Mouse (Mus musculus): Measurements from ENCODE around the gene Cblc.

Cblc gene

GRCm38 (mm10) chr7:19815296-19816223, 19.0 kb upstream of the Cblc start:
- TF ChIP-seq NANOG (IDR thresholded peaks at IDR 0.05; ENCODE audit: borderline replicate concordance, low read length), result peak; percentile 22; the same call in 1 of the 2 replicates
- TF ChIP-seq POU5F1 (IDR thresholded peaks at IDR 0.05; ENCODE audit: borderline replicate concordance, low read length), result no peak
- TF ChIP-seq CTCF (conservative IDR thresholded peaks at IDR 0.05; ENCODE audit: low read length), result no peak
- Histone ChIP-seq H3K9me3 (ENCODE audit: low read length) (peaks cover 38% of the 10 kb centered on the region), H3K27me3 (ENCODE audit: insufficient read depth, low read length) (no peaks in the 10 kb centered on the region), H3K36me3 (ENCODE audit: insufficient read depth, low read length) (peaks cover 72% of the 10 kb centered on the region), H3K4me3 (replicated peaks; ENCODE audit: low read length) (peak overlapping the region; percentile 84), H3K4me1 (replicated peaks; ENCODE audit: low read depth, low read length) (peaks cover 75% of the 10 kb centered on the region)

- TF ChIP-seq NANOG (IDR thresholded peaks at IDR 0.05; ENCODE audit: borderline replicate concordance, low read length) (no peak), CTCF (conservative IDR thresholded peaks at IDR 0.05; ENCODE audit: low read length) (no peak), POU5F1 (IDR thresholded peaks at IDR 0.05; ENCODE audit: borderline replicate concordance, low read length) (no peak)
- H3K9me3 ChIP-seq (ENCODE audit: low read length), result peaks cover 40% of the 10 kb centered on the region
- H3K4me3 ChIP-seq (replicated peaks; ENCODE audit: low read length), result no peak overlapping the region
These were observed 17.0 kb upstream of the Cblc start for GRCm38 (mm10) chr7:19813579-19814122.

GRCm38 (mm10) chr7:19813161-19813560, 16.6 kb upstream of the Cblc start:
- Histone ChIP-seq H3K27me3 (ENCODE audit: insufficient read depth, low read length) (no peaks in the 10 kb centered on the region), H3K9me3 (ENCODE audit: low read length) (peaks cover 40% of the 10 kb centered on the region)

More at GRCm38 (mm10) chr7:19813579-19814122, 17.0 kb upstream of the Cblc start:
- peaks cover 77% of the 10 kb centered on the region for H3K36me3 ChIP-seq (ENCODE audit: insufficient read depth, low read length)
- peaks cover 75% of the 10 kb centered on the region for H3K4me1 ChIP-seq (replicated peaks; ENCODE audit: low read depth, low read length)
- H3K27me3 ChIP-seq (ENCODE audit: insufficient read depth, low read length), result no peaks in the 10 kb centered on the region

GRCm38 (mm10) chr7:19811114-19811513, 14.5 kb upstream of the Cblc start:
- Histone ChIP-seq H3K27me3 (ENCODE audit: insufficient read depth, low read length) (no peaks in the 10 kb centered on the region), H3K36me3 (ENCODE audit: insufficient read depth, low read length) (peaks cover 85% of the 10 kb centered on the region), H3K4me3 (replicated peaks; ENCODE audit: low read length) (0 out of 2 replicates have a peak overlapping the region, but pooled peaks have one; percentile 35), H3K9me3 (ENCODE audit: low read length) (peaks cover 40% of the 10 kb centered on the region), H3K4me1 (replicated peaks; ENCODE audit: low read depth, low read length) (peaks cover 77% of the 10 kb centered on the region)
- TF ChIP-seq CTCF (conservative IDR thresholded peaks at IDR 0.05; ENCODE audit: low read length) (no peak), POU5F1 (IDR thresholded peaks at IDR 0.05; ENCODE audit: borderline replicate concordance, low read length) (no peak), NANOG (IDR thresholded peaks at IDR 0.05; ENCODE audit: borderline replicate concordance, low read length) (no peak)

More at GRCm38 (mm10) chr7:19813161-19813560, 16.6 kb upstream of the Cblc start:
- H3K36me3 ChIP-seq (ENCODE audit: insufficient read depth, low read length), result peaks cover 77% of the 10 kb centered on the region
- no peak overlapping the region for H3K4me3 ChIP-seq (replicated peaks; ENCODE audit: low read length)
- no peak for TF ChIP-seq NANOG (IDR thresholded peaks at IDR 0.05; ENCODE audit: borderline replicate concordance, low read length)
- TF ChIP-seq POU5F1 (IDR thresholded peaks at IDR 0.05; ENCODE audit: borderline replicate concordance, low read length), result no peak
- no peak for TF ChIP-seq CTCF (conservative IDR thresholded peaks at IDR 0.05; ENCODE audit: low read length)
- peaks cover 75% of the 10 kb centered on the region for H3K4me1 ChIP-seq (replicated peaks; ENCODE audit: low read depth, low read length)

- no peaks in the 10 kb centered on the region for H3K27me3 ChIP-seq (ENCODE audit: insufficient read depth, low read length)
- peaks cover 64% of the 10 kb centered on the region for H3K4me1 ChIP-seq (replicated peaks; ENCODE audit: low read depth, low read length)
- H3K9me3 ChIP-seq (ENCODE audit: low read length), result peaks cover 27% of the 10 kb centered on the region
- TF ChIP-seq NANOG (IDR thresholded peaks at IDR 0.05; ENCODE audit: borderline replicate concordance, low read length), result no peak
- no peak for TF ChIP-seq CTCF (conservative IDR thresholded peaks at IDR 0.05; ENCODE audit: low read length)
- TF ChIP-seq POU5F1 (IDR thresholded peaks at IDR 0.05; ENCODE audit: borderline replicate concordance, low read length), result no peak
- peaks cover 74% of the 10 kb centered on the region for H3K36me3 ChIP-seq (ENCODE audit: insufficient read depth, low read length)
- peak overlapping the region; percentile 49 for H3K4me3 ChIP-seq (replicated peaks; ENCODE audit: low read length)
These were observed 12.8 kb upstream of the Cblc start for GRCm38 (mm10) chr7:19809369-19809768.

- Histone ChIP-seq H3K9me3 (ENCODE audit: low read length) (0 out of 2 replicates have a peak, but pooled peaks cover 2% of the 10 kb centered on the region), H3K36me3 (ENCODE audit: insufficient read depth, low read length) (peaks cover 45% of the 10 kb centered on the region), H3K4me3 (replicated peaks; ENCODE audit: low read length) (no peak overlapping the region), H3K27me3 (ENCODE audit: insufficient read depth, low read length) (no peaks in the 10 kb centered on the region), H3K4me1 (replicated peaks; ENCODE audit: low read depth, low read length) (peaks cover 51% of the 10 kb centered on the region)
- TF ChIP-seq POU5F1 (IDR thresholded peaks at IDR 0.05; ENCODE audit: borderline replicate concordance, low read length) (no peak), CTCF (conservative IDR thresholded peaks at IDR 0.05; ENCODE audit: low read length) (no peak), NANOG (IDR thresholded peaks at IDR 0.05; ENCODE audit: borderline replicate concordance, low read length) (no peak)
These were observed 9.9 kb upstream of the Cblc start for GRCm38 (mm10) chr7:19806356-19806969.

GRCm38 (mm10) chr7:19802995-19803394, 6.4 kb upstream of the Cblc start:
- peak; percentile 78 for TF ChIP-seq CTCF (conservative IDR thresholded peaks at IDR 0.05; ENCODE audit: low read length)
- TF ChIP-seq POU5F1 (IDR thresholded peaks at IDR 0.05; ENCODE audit: borderline replicate concordance, low read length), result no peak
- Histone ChIP-seq H3K9me3 (ENCODE audit: low read length) (no peaks in the 10 kb centered on the region), H3K4me1 (replicated peaks; ENCODE audit: low read depth, low read length) (peaks cover 18% of the 10 kb centered on the region), H3K27me3 (ENCODE audit: insufficient read depth, low read length) (no peaks in the 10 kb centered on the region), H3K36me3 (ENCODE audit: insufficient read depth, low read length) (peaks cover 11% of the 10 kb centered on the region), H3K4me3 (replicated peaks; ENCODE audit: low read length) (no peak overlapping the region)

- Histone ChIP-seq H3K27me3 (ENCODE audit: insufficient read depth, low read length) (peaks cover 12% of the 10 kb centered on the region), H3K4me1 (replicated peaks; ENCODE audit: low read depth, low read length) (peaks cover 28% of the 10 kb centered on the region), H3K36me3 (ENCODE audit: insufficient read depth, low read length) (no peaks in the 10 kb centered on the region), H3K9me3 (ENCODE audit: low read length) (no peaks in the 10 kb centered on the region), H3K4me3 (replicated peaks; ENCODE audit: low read length) (no peak overlapping the region)
- TF ChIP-seq POU5F1 (IDR thresholded peaks at IDR 0.05; ENCODE audit: borderline replicate concordance, low read length), result no peak
- peak; percentile 76 for TF ChIP-seq CTCF (conservative IDR thresholded peaks at IDR 0.05; ENCODE audit: low read length)
These were observed 4.2 kb upstream of the Cblc start for GRCm38 (mm10) chr7:19800764-19801163.

Data from E14TG2a.4 (cell line).